Mouse (Mus musculus): ENCODE results near the gene Gjc3.
A peak's percentile ranks its signal among the peaks of the same experiment; 100 is the strongest.

Gene Gjc3

DNA sequence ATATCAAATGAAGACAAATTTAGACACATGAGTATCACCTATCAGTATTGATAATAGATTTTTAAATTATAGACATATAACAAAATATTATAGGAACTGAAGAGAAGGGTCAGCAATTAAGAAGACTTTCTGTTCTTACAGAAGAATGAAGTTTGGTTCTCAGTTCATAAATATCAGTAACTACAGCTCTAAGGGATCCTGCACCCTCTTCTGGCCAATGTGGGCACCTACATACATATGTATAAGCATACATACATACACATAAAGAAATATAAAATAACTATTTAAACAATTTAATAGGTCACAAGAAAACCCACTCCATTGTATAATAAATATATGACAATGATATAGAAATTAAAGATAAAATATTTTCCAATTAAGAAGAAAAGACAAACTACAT, 48.4 kb downstream of the Gjc3 start:
- DNase-seq (ENCODE audit: low read depth, low spot score) = peak; percentile 2

DNA sequence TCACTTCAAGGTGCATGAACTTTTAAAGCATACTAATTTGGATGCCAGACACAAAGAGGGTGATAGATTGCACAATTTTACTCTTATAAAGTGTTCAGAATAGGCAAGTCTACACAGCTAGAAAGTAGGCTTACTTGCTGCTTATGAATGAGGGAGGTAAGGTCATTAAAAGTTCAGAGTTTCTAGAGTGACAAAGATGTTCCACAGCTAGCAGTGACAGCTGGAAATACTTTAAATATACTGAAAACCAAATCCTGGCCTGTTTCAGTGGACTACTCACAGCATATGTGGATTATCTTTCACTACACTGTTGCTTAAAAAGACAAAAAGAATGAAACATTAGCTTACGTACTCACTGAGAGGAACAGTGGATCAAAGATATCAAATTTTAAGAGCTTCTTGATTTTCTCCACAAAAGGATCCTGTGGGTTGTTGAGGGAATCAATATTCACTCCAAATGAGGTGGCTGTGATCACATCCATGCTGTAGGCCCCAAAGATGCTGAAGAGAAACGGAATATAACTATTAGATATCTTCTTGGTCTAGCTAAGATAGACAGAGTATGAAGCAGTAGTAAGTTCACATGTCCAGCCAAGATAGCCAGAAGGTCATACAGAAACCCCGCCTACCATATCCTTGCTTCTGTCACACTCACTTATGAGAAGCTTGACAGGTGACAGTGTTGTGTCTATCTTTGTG, 53.2 kb downstream of the Gjc3 start:
- no peak for DNase-seq (ENCODE audit: low read depth, low spot score)
